Mouse (Mus musculus): ENCODE data around the gene Stab1. TPM values are rescaled to one million over a fixed set of nuclear protein-coding genes. Genes with fewer than 3 reads are reported as not detected.
A peak's percentile ranks its signal among the peaks of the same experiment; 100 is the strongest.

The Stab1 gene
- polyA plus RNA-seq, 1 experiment, result 0.57 TPM

- Histone ChIP-seq H3K9me3 (replicated peaks; ENCODE audit: control insufficient read depth, insufficient read depth, low read length, poor library complexity, severe bottlenecking) (no peaks in the 10 kb centered on the region), H3K9ac (ENCODE audit: low read depth, poor library complexity, severe bottlenecking) (peak within 1 kb of the TSS; percentile 80), H3K27ac (ENCODE audit: insufficient read depth, low read length) (peak within 1 kb of the TSS; percentile 33), H3K36me3 (ENCODE audit: control insufficient read depth, insufficient read depth, low read length, poor library complexity, severe bottlenecking) (0 out of 2 replicates have a peak, but pooled peaks cover under 1% of the 10 kb centered on the region), H3K27me3 (ENCODE audit: control insufficient read depth, insufficient read depth, low read length, poor library complexity, severe bottlenecking) (no peaks in the 10 kb centered on the region), H3K4me1 (ENCODE audit: control insufficient read depth, insufficient read depth, low read length) (no peaks in the 10 kb centered on the region), H3K4me3 (ENCODE audit: low read depth, low read length) (peak within 1 kb of the TSS; percentile 97)
- no peak for TF ChIP-seq CTCF (IDR thresholded peaks at IDR 0.05; ENCODE audit: low read depth, low read length)
- no peak for TF ChIP-seq POLR2A (IDR thresholded peaks at IDR 0.05; ENCODE audit: insufficient read depth, low read length)
- no peak for TF ChIP-seq EP300 (IDR thresholded peaks at IDR 0.05; ENCODE audit: insufficient read depth, low read depth, low read length)
These were observed 37.9 kb downstream of the Stab1 start, which contains the start of gene Nt5dc2 for GRCm38 (mm10) chr14:31130236-31131220. TSS of gene Nt5dc2 (plus strand) at chr14:31131053.

- Histone ChIP-seq H3K9ac (ENCODE audit: low read depth, poor library complexity, severe bottlenecking) (peak overlapping the region; percentile 80), H3K4me1 (ENCODE audit: control insufficient read depth, insufficient read depth, low read length) (no peaks in the 10 kb centered on the region)
- TF ChIP-seq CTCF (IDR thresholded peaks at IDR 0.05; ENCODE audit: low read depth, low read length), result no peak
These were observed 38.9 kb downstream of the Stab1 start for GRCm38 (mm10) chr14:31129326-31130235.

GRCm38 (mm10) chr14:31128826-31129219, 39.6 kb downstream of the Stab1 start, which contains the start of gene Smim4:
TSS of gene Smim4 (minus strand) at chr14:31128956.
- peak within 1 kb of the TSS; percentile 33; the same call in 1 of the 2 replicates for H3K27ac ChIP-seq (ENCODE audit: insufficient read depth, low read length)
- 0 out of 2 replicates have a peak, but pooled peaks cover 2% of the 10 kb centered on the region for H3K36me3 ChIP-seq (ENCODE audit: control insufficient read depth, insufficient read depth, low read length, poor library complexity, severe bottlenecking)
- peak within 1 kb of the TSS; percentile 80 for H3K9ac ChIP-seq (ENCODE audit: low read depth, poor library complexity, severe bottlenecking)
- no peak for TF ChIP-seq EP300 (IDR thresholded peaks at IDR 0.05; ENCODE audit: insufficient read depth, low read depth, low read length)
- TF ChIP-seq POLR2A (IDR thresholded peaks at IDR 0.05; ENCODE audit: insufficient read depth, low read length), result no peak
- no peak for TF ChIP-seq CTCF (IDR thresholded peaks at IDR 0.05; ENCODE audit: low read depth, low read length)
- no peaks in the 10 kb centered on the region for H3K27me3 ChIP-seq (ENCODE audit: control insufficient read depth, insufficient read depth, low read length, poor library complexity, severe bottlenecking)
- peak within 1 kb of the TSS; percentile 79 for H3K4me3 ChIP-seq (ENCODE audit: low read depth, low read length)
- H3K4me1 ChIP-seq (ENCODE audit: control insufficient read depth, insufficient read depth, low read length), result no peaks in the 10 kb centered on the region
- no peaks in the 10 kb centered on the region for H3K9me3 ChIP-seq (replicated peaks; ENCODE audit: control insufficient read depth, insufficient read depth, low read length, poor library complexity, severe bottlenecking)

More at GRCm38 (mm10) chr14:31129326-31130235, 38.9 kb downstream of the Stab1 start:
- Histone ChIP-seq H3K9me3 (replicated peaks; ENCODE audit: control insufficient read depth, insufficient read depth, low read length, poor library complexity, severe bottlenecking) (no peaks in the 10 kb centered on the region), H3K36me3 (ENCODE audit: control insufficient read depth, insufficient read depth, low read length, poor library complexity, severe bottlenecking) (no peaks in the 10 kb centered on the region), H3K4me3 (ENCODE audit: low read depth, low read length) (peak overlapping the region; percentile 65), H3K27ac (ENCODE audit: insufficient read depth, low read length) (peak overlapping the region; percentile 33), H3K27me3 (ENCODE audit: control insufficient read depth, insufficient read depth, low read length, poor library complexity, severe bottlenecking) (no peaks in the 10 kb centered on the region)

- TF ChIP-seq EP300 (IDR thresholded peaks at IDR 0.05; ENCODE audit: insufficient read depth, low read depth, low read length), result no peak
- no peak for TF ChIP-seq CTCF (IDR thresholded peaks at IDR 0.05; ENCODE audit: low read depth, low read length)
- TF ChIP-seq POLR2A (IDR thresholded peaks at IDR 0.05; ENCODE audit: insufficient read depth, low read length), result no peak
- Histone ChIP-seq H3K4me3 (ENCODE audit: low read depth, low read length) (peak overlapping the region; percentile 79), H3K4me1 (ENCODE audit: control insufficient read depth, insufficient read depth, low read length) (no peaks in the 10 kb centered on the region), H3K27me3 (ENCODE audit: control insufficient read depth, insufficient read depth, low read length, poor library complexity, severe bottlenecking) (no peaks in the 10 kb centered on the region), H3K9me3 (replicated peaks; ENCODE audit: control insufficient read depth, insufficient read depth, low read length, poor library complexity, severe bottlenecking) (no peaks in the 10 kb centered on the region), H3K27ac (ENCODE audit: insufficient read depth, low read length) (no peak overlapping the region), H3K36me3 (ENCODE audit: control insufficient read depth, insufficient read depth, low read length, poor library complexity, severe bottlenecking) (peaks cover 2% of the 10 kb centered on the region), H3K9ac (ENCODE audit: low read depth, poor library complexity, severe bottlenecking) (peak overlapping the region; percentile 74)
These were observed 40.2 kb downstream of the Stab1 start for GRCm38 (mm10) chr14:31128101-31128825.

- Histone ChIP-seq H3K4me1 (ENCODE audit: control insufficient read depth, insufficient read depth, low read length) (no peaks in the 10 kb centered on the region), H3K27ac (ENCODE audit: insufficient read depth, low read length) (no peak overlapping the region), H3K4me3 (ENCODE audit: low read depth, low read length) (no peak overlapping the region), H3K27me3 (ENCODE audit: control insufficient read depth, insufficient read depth, low read length, poor library complexity, severe bottlenecking) (no peaks in the 10 kb centered on the region), H3K36me3 (ENCODE audit: control insufficient read depth, insufficient read depth, low read length, poor library complexity, severe bottlenecking) (peaks cover 4% of the 10 kb centered on the region), H3K9me3 (replicated peaks; ENCODE audit: control insufficient read depth, insufficient read depth, low read length, poor library complexity, severe bottlenecking) (no peaks in the 10 kb centered on the region), H3K9ac (ENCODE audit: low read depth, poor library complexity, severe bottlenecking) (no peak overlapping the region)
- TF ChIP-seq CTCF (IDR thresholded peaks at IDR 0.05; ENCODE audit: low read depth, low read length) (no peak), POLR2A (IDR thresholded peaks at IDR 0.05; ENCODE audit: insufficient read depth, low read length) (no peak), EP300 (IDR thresholded peaks at IDR 0.05; ENCODE audit: insufficient read depth, low read depth, low read length) (no peak)
These were observed 41.6 kb downstream of the Stab1 start for GRCm38 (mm10) chr14:31126826-31127225.
